Mouse (Mus musculus) CD8-positive naive resting alpha-beta T cell, adult 57 days (primary cell): Measurements from ENCODE around the gene Kif18b. TPM values are rescaled to one million over a fixed set of nuclear protein-coding genes. Genes with fewer than 3 reads are reported as not detected.

Experiments used
- total RNA-seq: library from RNA; stranded (reverse); gene quantifications from one replicate; pipeline ENCODE4 v1.2.4, GENCODE M21; 2023

Gene Kif18b
- 0.24 TPM for total RNA-seq

DNA sequence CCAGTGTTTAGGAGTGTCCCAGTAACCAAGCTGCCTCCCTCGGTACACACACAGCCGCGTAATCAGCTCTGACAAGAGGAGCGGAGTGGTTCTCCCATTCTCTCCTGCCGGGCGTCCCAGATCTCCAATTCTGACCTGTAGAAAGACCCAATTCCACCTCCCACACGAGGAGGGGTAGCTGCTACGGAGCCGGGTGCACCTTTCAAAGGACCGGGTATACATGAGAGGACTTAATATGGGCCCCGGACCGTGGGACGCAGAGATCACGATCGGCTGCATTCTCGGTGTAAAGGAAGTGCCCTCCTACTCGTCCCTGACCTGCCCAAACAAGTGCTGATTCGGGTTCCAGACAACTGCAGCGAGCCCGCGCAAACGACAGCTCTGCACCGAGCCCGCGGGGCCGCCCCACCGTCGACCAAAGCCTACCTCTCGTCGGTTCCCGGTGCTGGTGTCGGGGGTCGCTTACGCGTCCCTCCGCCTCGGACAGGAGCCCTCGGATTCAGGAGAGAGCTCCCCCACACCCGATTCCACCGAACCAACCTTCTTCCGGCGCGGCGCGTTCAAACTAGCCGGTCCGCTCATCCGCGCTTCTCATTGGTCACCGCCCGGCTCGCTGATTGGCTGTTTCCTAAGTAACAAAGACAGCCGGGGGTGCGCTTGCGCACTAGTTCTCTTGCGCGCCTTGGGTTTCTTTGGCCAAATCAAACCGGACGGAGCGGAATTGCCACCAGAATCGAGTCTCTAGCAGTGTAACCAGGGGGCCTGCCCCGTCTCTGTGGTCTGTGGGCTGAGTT lies at the start of gene Kif18b:
TSS of gene Kif18b (minus strand) at position 568 of the 794 bp plus-strand sequence.

DNA sequence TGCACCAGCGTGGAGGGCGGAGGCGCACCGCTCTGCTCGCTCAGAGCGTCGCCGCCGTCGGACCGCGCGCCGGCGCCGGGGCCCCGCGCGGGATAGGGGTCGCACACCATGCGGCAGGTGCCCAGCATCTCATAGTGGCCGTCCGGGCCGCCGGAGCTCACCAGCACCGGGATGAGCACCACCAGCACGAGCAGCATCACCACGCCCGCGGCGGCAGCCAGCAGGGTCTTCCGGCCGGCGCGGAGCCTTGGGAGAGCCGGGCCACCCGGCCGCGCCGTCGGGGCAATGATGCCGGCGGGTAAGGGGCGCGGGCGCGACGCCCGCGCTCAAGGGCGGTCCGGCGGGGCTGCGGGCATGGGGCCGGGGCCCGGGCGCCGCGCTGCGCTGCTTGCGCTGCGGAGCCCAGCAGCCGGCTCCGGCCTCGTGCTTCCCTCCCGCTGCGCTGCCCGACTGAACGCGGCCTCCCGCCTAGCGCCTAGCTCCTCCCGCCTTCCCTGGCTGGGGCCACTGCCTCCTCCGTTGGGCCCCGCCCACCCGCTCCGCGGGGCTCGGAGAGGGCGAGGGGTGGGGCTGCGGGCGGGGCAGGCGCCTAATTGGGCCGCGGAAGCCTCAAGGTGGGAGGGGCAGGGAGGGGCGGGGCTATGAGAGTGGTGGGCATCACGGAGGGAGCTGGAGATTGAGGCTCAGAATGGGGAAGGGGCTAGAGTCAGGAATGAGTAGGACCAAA lies 21.5 kb upstream of the Kif18b start, which contains the start of gene C1ql1:
TSS of gene C1ql1 (minus strand) at position 424 of the 727 bp plus-strand sequence.

DNA sequence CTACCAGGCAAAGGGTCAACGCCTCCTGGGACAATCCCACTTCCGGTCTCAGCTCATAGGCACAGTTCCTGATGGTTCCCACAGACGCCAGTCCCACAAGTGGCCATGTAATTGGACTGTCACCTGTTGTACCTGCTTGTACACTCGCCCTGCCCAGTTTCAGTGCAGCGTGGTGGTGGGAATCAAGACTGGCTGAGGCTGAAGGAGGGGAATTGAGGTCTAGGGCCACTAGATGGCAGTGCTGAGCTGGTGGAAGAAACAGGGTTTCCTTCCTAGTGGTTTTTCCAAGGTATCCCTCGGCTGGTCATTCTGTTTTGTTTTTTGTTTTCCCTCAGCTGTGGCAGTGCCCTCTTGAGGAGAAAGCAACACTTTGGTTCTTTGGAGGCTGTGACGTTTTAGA lies 24.2 kb downstream of the Kif18b start, which contains the start of gene Gfap:
TSS of gene Gfap (minus strand) at position 150 of the 400 bp plus-strand sequence.

DNA sequence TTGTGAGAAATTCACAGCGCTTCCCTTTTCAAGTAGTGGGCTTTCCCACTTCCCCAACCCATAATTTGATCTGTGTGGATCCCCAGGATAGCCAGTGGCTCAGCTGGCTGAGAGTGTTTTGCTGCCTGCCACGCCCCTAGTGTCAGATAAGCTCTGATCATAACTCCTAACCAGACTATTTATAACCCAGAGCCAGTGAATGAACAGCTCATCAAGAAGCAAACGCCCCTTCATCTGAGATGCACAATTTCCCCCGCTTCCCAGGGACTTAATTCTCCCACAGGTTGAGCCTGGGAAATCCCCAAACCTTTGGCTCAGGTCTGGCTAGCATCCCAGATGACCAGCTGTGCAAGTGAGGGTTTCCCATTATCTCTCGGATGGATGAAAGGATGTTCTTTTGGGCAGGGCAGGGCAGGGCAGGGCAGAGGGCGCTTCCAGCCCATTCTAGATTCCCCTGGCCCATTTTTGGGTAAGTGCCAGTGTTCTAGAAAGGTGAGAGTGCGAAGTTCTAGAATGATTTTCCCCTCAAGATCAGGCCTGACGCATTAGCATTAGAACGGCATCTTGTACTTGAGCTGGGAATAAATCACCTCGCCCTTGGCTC lies 40.2 kb downstream of the Kif18b start, which contains the start of gene Fam187a:
TSS of gene Fam187a (plus strand) at position 554 of the 604 bp plus-strand sequence.

DNA sequence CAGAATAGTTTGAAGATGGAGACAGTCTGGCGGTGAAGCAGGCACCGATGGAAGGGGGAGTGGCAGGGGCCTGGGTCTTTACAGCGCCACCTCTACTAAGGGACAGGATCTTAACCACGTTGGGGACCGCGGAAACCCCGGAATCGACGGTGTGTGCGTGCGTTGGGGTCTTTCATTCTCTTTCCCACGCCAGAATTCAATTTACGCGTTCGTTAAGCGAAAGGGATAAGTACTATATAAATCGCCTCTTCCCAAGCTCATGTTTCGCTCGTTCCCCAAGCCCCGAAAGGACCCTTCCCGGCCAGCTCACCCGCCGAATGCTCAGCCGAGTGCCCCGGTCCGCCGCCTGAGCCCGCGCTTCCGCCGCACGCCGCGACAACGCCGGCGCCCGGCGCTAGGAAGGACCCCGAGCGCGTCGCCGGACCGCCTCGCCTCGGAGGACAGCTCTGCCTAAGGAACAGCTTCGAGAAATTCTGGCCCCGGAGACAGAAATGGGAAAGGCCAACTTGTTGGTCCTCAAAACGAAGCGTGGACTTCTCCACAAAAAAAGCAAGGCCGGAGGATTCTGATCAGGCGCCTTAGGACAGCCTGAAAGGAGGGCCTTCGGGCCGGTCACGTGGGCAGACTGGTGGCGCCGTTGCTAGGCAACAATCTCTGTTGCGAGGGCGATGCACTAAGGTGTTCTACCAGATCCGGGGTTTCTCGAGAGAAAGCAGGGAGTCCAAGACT lies 44.2 kb downstream of the Kif18b start, which contains the start of the genes Eftud2 and Ccdc103:
TSS of gene Eftud2 (minus strand) at position 401 of the 729 bp plus-strand sequence.
TSS of gene Ccdc103 (plus strand) at position 620 of the 729 bp plus-strand sequence.

Other genes starting within 250 kb of the Kif18b start
- gene Ccdc43, start 227.3 kb downstream of the Kif18b start, total RNA-seq, result 37.7 TPM
- gene Adam11, start 163.7 kb downstream of the Kif18b start, total RNA-seq, result 2.5 TPM
- gene Gjc1, start 105.4 kb downstream of the Kif18b start, total RNA-seq, result not detected
- gene Higd1b, start 89.3 kb downstream of the Kif18b start, total RNA-seq, result not detected
- gene Eftud2, start 44.1 kb downstream of the Kif18b start, total RNA-seq, result 149 TPM
- gene Ccdc103, start 43.9 kb downstream of the Kif18b start, total RNA-seq, result not detected
- not detected for gene Fam187a, start 40.0 kb downstream of the Kif18b start, total RNA-seq
- not detected for gene Gfap, start 24.2 kb downstream of the Kif18b start, total RNA-seq
- gene C1ql1, start 21.6 kb upstream of the Kif18b start, total RNA-seq, result not detected
- 63.5 TPM for gene Nmt1, start 103.1 kb upstream of the Kif18b start, total RNA-seq
- gene Dcakd, start 103.2 kb upstream of the Kif18b start, total RNA-seq, result 15.8 TPM
- not detected for gene Plcd3, start 176.5 kb upstream of the Kif18b start, total RNA-seq
- 41.5 TPM for gene Acbd4, start 176.6 kb upstream of the Kif18b start, total RNA-seq
- gene Hexim1, start 191.1 kb upstream of the Kif18b start, total RNA-seq, result 129 TPM
- gene Hexim2, start 207.3 kb upstream of the Kif18b start, total RNA-seq, result 1.7 TPM
- 392 TPM for gene Fmnl1, start 246.0 kb upstream of the Kif18b start, total RNA-seq